Mouse (Mus musculus) spleen, adult 2 months (tissue): ENCODE measurements around the gene Akap9. TPM values are rescaled to one million over a fixed set of nuclear protein-coding genes. Genes with fewer than 3 reads are reported as not detected.
"Not testable (repeated sequence)": the region's sequence is repeated elsewhere in the genome, so short reads cannot be mapped to it uniquely, and the experiment has no call there.

ENCODE experiments used
- DNase-seq, 2 experiments: peaks; one replicate each; pipeline versions ENCODE4 v3.0.0 to v3.0.0-alpha.2; 2012 to 2021; ENCODE audit warnings: low spot score in 2 of 2, low read depth in 1 of 2
- H3K27ac ChIP-seq: fragments of 200-500 bp; 2 replicates; pipeline ENCODE4 v1.5.1; 2012; ENCODE audit warnings: low read length, inconsistent platforms; ENCODE audit not compliant: insufficient read depth
- H3K27me3 ChIP-seq: fragments of 200-500 bp; 2 replicates; pipeline ENCODE4 v1.6.1; 2012; ENCODE audit warnings: mild to moderate bottlenecking, moderate library complexity, low read length, inconsistent platforms; ENCODE audit not compliant: control insufficient read depth, insufficient read depth
- H3K36me3 ChIP-seq: fragments of 200-500 bp; 2 replicates; pipeline ENCODE4 v1.6.1; 2012; ENCODE audit warnings: mild to moderate bottlenecking, low read length, inconsistent platforms; ENCODE audit not compliant: control insufficient read depth, insufficient read depth
- H3K4me1 ChIP-seq: fragments of 200-500 bp; 2 replicates; pipeline ENCODE4 v1.6.1; 2011; ENCODE audit warnings: inconsistent platforms; ENCODE audit not compliant: control insufficient read depth, insufficient read depth, insufficient read length
- H3K4me3 ChIP-seq: fragments of 200-500 bp; 2 replicates; pipeline ENCODE4 v1.5.1; 2011; ENCODE audit warnings: mild to moderate bottlenecking, inconsistent platforms; ENCODE audit not compliant: insufficient read depth, insufficient read length; ENCODE audit errors: extremely low read depth
- CTCF ChIP-seq: fragments of 200-500 bp; IDR thresholded peaks from 2 replicates; pipeline ENCODE4 v1.5.1; 2011; ENCODE audit warnings: mild to moderate bottlenecking, inconsistent platforms; ENCODE audit not compliant: insufficient read depth, insufficient read length, insufficient replicate concordance; ENCODE audit errors: extremely low read depth
- POLR2A ChIP-seq: fragments of 200-500 bp; IDR thresholded peaks from 2 replicates; pipeline ENCODE4 v1.6.1; 2011; ENCODE audit warnings: low read depth, low read length, inconsistent platforms
- WGBS: fragments of 180-500 bp; shearing (Covaris S2); methylation state at CpG from one replicate; pipeline ENCODE4 v1.1.7; 2018; 5-methylcytosine and 5-hydroxymethylcytosine counted together
- polyA plus RNA-seq: library from polyadenylated mRNA; depleted of rRNA; stranded (reverse); fragments of >200 nt; gene quantifications from 2 replicates; pipeline ENCODE4 v1.2.3, GENCODE M21; 2012

The Akap9 gene
- polyA plus RNA-seq, 1 experiment, result 3.9 TPM

- Histone ChIP-seq H3K36me3 (no peaks in the 10 kb centered on the region), H3K4me1 (no peaks in the 10 kb centered on the region), H3K4me3 (no peak overlapping the region), H3K27ac (no peak overlapping the region), H3K27me3 (no peaks in the 10 kb centered on the region)
- DNase-seq, result no peak
- WGBS, result 95% methylated on average over 3 of the region's 3 CpGs
- no peak for TF ChIP-seq CTCF
- TF ChIP-seq POLR2A, result no peak
Observed at GRCm38 (mm10) chr5:3938905-3939304, 11.1 kb downstream of the Akap9 start.

DNA sequence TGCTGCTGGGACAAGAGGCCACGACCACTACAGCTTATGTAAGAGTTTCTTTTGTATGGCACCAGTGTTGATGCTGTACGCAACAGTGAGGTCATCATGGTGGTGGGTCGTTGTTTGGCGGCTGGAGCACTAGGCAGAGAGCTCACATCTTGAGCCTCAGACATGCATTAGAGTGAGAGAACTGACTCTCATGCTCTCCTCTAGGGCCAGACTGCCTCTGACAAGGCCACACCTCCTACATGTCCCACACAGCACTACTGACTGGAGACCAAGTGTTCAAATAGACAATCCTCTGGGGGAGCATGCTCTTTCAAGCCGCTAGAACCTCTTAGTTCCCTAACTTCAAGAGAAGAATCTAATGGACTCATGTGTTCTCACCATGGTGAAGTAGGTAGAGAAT lies 11.5 kb downstream of the Akap9 start:
- WGBS, result 94% methylated on average over 5 of the region's 5 CpGs

GRCm38 (mm10) chr5:3941240-3941639 lies 13.4 kb downstream of the Akap9 start:
- H3K27me3 ChIP-seq, result no peaks in the 10 kb centered on the region
- no peaks in the 10 kb centered on the region for H3K4me1 ChIP-seq
- no peak overlapping the region for H3K27ac ChIP-seq
- 94% methylated on average over 2 of the region's 2 CpGs for WGBS
- TF ChIP-seq CTCF, result no peak
- TF ChIP-seq POLR2A, result no peak
- H3K4me3 ChIP-seq, result no peak overlapping the region
- no peak for DNase-seq
- H3K36me3 ChIP-seq, result no peaks in the 10 kb centered on the region

More for the DNA sequence above, 11.5 kb downstream of the Akap9 start:
- H3K27me3 ChIP-seq, result no peaks in the 10 kb centered on the region
- no peak overlapping the region for H3K27ac ChIP-seq
- no peaks in the 10 kb centered on the region for H3K4me1 ChIP-seq
- no peak for DNase-seq
- H3K4me3 ChIP-seq, result no peak overlapping the region
- TF ChIP-seq CTCF (no peak), POLR2A (no peak)
- no peaks in the 10 kb centered on the region for H3K36me3 ChIP-seq

- H3K27me3 ChIP-seq, DNase-seq, H3K4me1 ChIP-seq, H3K27ac ChIP-seq, H3K4me3 ChIP-seq, H3K36me3 ChIP-seq: not testable (repeated sequence)
- 94% methylated on average over 4 of the region's 4 CpGs for WGBS
Observed at GRCm38 (mm10) chr5:3943169-3943568, 15.3 kb downstream of the Akap9 start.

DNA sequence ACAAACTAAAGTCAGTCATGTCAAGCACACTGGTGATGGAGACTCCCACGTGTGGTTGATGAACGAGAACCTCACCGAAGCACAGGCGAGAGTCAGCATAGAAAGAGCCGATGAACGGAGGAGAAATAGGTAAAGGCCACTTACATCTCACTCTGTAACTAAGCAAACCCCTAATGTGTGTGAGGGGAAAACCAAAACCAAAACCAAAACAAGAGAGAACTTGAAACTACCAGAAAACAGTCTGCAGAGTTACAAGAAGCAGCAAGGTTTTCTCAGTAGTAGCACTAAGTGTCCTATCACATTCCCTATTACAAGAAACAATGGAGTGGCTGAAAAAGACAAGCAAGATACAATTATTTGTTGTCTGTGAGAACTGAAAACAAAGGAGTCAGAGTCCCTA lies 24.6 kb downstream of the Akap9 start:
- DNase-seq, result no peak
- H3K36me3 ChIP-seq, result peaks cover 19% of the 10 kb centered on the region
- H3K27me3 ChIP-seq, result no peaks in the 10 kb centered on the region
- WGBS, result 90% methylated on average over 6 of the region's 6 CpGs
- H3K4me3 ChIP-seq, result no peak overlapping the region
- H3K4me1 ChIP-seq, result no peaks in the 10 kb centered on the region
- TF ChIP-seq POLR2A (no peak), CTCF (no peak)
- H3K27ac ChIP-seq, result no peak overlapping the region

DNA sequence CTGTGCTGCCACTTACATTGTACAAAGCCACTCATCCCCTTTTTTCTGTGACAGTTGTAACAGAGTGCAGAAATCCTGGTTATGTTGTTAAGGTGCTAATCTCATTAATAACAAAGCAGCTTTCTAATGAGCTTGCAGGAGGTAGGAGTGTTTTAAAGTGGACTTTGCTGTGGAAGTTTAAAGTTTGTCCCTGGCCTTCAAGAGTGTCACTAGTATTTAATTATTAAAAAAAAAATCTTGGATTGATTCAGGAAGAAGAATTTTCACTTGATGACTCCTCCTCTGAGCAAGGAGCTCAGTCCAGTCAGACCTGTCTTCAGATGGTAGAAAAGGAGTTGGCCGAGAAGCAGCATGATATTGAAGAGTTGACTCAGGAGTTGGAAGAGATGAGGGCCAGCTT lies 26.7 kb downstream of the Akap9 start:
- WGBS, result 90% methylated on average over 1 of the region's 1 CpGs
- Histone ChIP-seq H3K36me3 (peaks cover 19% of the 10 kb centered on the region), H3K4me1 (no peaks in the 10 kb centered on the region), H3K4me3 (no peak overlapping the region), H3K27ac (no peak overlapping the region), H3K27me3 (no peaks in the 10 kb centered on the region)
- TF ChIP-seq POLR2A (no peak), CTCF (no peak)
- no peak for DNase-seq

- H3K4me3 ChIP-seq, result no peak overlapping the region
- no peak for DNase-seq
- peaks cover 24% of the 10 kb centered on the region for H3K36me3 ChIP-seq
- WGBS, result 93% methylated on average over 7 of the region's 7 CpGs
- TF ChIP-seq CTCF (no peak), POLR2A (no peak)
- H3K27ac ChIP-seq, result no peak overlapping the region
- no peaks in the 10 kb centered on the region for H3K27me3 ChIP-seq
- no peaks in the 10 kb centered on the region for H3K4me1 ChIP-seq
Observed at GRCm38 (mm10) chr5:3961286-3961685, 33.4 kb downstream of the Akap9 start.

- Histone ChIP-seq H3K4me1 (no peaks in the 10 kb centered on the region), H3K36me3 (peaks cover 4% of the 10 kb centered on the region; the same call in 1 of the 2 replicates), H3K27me3 (no peaks in the 10 kb centered on the region), H3K4me3 (no peak overlapping the region), H3K27ac (no peak overlapping the region)
- WGBS, result 64% methylated on average over 9 of the region's 9 CpGs
- DNase-seq, result no peak
- no peak for TF ChIP-seq POLR2A
- no peak for TF ChIP-seq CTCF
Observed at GRCm38 (mm10) chr5:3968415-3968814, 40.6 kb downstream of the Akap9 start.
